Mouse (Mus musculus) layer of hippocampus, adult 8-10 months (tissue): ENCODE measurements around the gene Plxna3. TPM values are rescaled to one million over a fixed set of nuclear protein-coding genes. Genes with fewer than 3 reads are reported as not detected.

Experiments
- DNase-seq, 2 experiments: peaks; one replicate each; pipeline ENCODE4 v3.0.0; 2022; ENCODE audit warnings: low spot score in 2 of 2
- microRNA-seq, 2 experiments: library from miRNA; unstranded; fragments of <30 nt; microRNA quantifications; one replicate each; pipeline ENCODE4 v1.2.0; 2022
- total RNA-seq, 4 experiments: library from RNA; stranded (reverse); gene quantifications; 2 replicates each; pipeline ENCODE4 v1.2.4; 2022

Gene Plxna3
- total RNA-seq, 4 experiments from 2014 or later, result 30.0 to 38.9 (median 33.1) TPM

DNA sequence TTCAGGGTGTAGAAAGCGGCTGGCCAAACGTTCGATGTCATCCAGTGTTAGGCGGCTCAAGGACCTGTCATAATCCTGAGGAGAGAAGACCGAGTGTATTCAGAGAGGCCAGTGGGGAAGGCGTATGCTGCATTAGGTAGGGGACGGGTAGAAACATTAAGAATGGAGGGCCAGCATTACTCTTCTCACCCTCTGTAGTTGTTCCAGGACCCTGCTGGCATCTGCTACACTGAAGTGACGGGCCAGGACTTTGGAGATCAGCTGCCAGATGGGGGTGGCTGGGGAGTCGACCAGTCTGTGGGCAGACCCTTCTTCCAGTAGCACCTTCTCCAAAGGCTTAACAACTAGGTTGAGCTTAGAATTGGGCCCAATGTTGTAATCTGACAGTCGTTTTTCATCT is 38.6 kb downstream of the Plxna3 start:
- no peak for DNase-seq

GRCm38 (mm10) chrX:74368209-74368909 is 39.5 kb downstream of the Plxna3 start:
- peak in 1 of 2 experiments; percentile 39 for DNase-seq

DNA sequence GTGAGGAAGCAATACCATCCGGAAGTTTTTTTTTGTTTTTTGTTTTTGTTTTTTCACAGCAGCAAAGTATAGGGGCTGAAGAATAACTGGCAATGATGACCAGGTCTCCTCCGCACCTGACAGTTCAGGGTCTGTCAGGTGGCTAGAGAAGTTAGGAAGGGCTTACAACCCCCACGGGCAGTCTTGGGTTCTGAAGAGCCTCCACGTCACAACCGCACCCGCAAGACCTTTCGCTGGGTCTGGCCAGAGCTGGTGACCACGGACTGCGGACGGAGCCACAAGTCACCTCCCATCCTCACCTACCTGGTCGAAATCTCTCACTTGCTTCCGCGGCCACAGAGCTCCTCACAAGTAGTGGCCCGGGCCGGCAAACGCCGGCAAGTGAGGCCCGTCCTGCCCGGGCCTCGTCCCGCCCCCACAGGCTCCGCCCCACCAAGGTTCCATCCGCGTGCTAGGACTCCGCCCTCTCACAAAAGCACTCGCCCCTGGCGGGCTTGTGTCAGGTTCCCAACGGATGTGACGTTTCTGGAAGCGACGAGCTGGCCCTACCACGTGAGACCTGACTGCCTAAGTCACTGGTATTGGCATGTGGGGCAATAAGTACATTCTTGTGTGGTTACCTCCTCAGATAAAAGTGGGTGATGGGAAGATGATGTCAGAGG is 44.2 kb downstream of the Plxna3 start, which contains the start of the genes Ubl4a and Slc10a3:
Gene Ubl4a, minus strand, starts transcription at position 331 of the 662 bp plus-strand sequence.
Gene Slc10a3, minus strand, starts transcription at position 462 of the 662 bp plus-strand sequence.
- peak; percentile 69 to 82 for DNase-seq

- DNase-seq, result no peak
Observed at GRCm38 (mm10) chrX:74384451-74384850, 55.6 kb downstream of the Plxna3 start.

DNA sequence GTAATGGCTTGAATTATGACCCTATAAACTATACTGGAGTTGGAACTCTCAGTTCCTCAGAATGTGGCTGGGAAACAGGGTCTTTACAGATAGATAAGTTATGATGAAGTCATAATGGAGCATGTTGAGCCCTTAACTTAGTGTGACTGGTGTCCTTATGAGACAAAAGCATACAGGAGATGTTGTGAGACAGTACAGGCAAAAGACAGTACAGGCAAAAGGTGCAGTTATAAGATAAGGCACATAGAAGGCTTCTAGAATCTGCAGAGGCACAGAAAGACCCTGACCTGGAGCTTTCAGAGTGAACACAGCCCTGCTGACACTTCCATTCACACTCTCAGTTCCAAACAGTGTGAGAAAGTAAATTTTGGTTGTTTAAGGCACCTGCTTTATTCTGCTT is 59.3 kb downstream of the Plxna3 start:
- DNase-seq, result no peak

GRCm38 (mm10) chrX:74392535-74393443 is 63.9 kb downstream of the Plxna3 start, which contains the start of the genes Fam3a and Ikbkg:
TSS of gene Fam3a (minus strand) at chrX:74393272.
TSS of gene Ikbkg (plus strand) at chrX:74393290.
- peak; percentile 63 to 81 for DNase-seq

Small RNA genes lying within 50 kb of the gene (microRNA-seq; reads per million reads assigned to microRNA genes)
- gene Mir7092, result 0 reads per million in 2 experiments

Other genes with a start within 250 kb of the Plxna3 start
- under 1 TPM in 2 of 4 experiments, not detected in 2; 0.45 to 0.83 TPM for gene Opn1mw, start 201.6 kb upstream of the Plxna3 start, total RNA-seq
- gene Mecp2, start 193.7 kb upstream of the Plxna3 start, total RNA-seq, result 10 to 100 TPM; 85.8 to 96.1 (median 91.7) TPM
- gene Tex28, start 161.2 kb upstream of the Plxna3 start, total RNA-seq, result not detected
- gene Tktl1, start 151.8 kb upstream of the Plxna3 start, total RNA-seq, result under 1 TPM in 2 of 4 experiments, not detected in 2; 0.20 to 0.24 TPM
- gene Flna, start 79.2 kb upstream of the Plxna3 start, total RNA-seq, result 100 to 1,000 TPM in 1 of 4 experiments, 10 to 100 TPM in 3; 70.1 to 101 (median 86.8) TPM
- gene Emd, start 74.4 kb upstream of the Plxna3 start, total RNA-seq, result 10 to 100 TPM; 33.0 to 42.3 (median 35.6) TPM
- 100 to 1,000 TPM; 106 to 243 (median 166) TPM for gene Rpl10, start 58.3 kb upstream of the Plxna3 start, total RNA-seq
- 10 to 100 TPM; 64.2 to 86.3 (median 75.9) TPM for gene Taz, start 47.2 kb upstream of the Plxna3 start, total RNA-seq
- 1 to 10 TPM; 2.9 to 7.3 (median 5.2) TPM for gene Dnase1l1, start 46.7 kb upstream of the Plxna3 start, total RNA-seq
- 100 to 1,000 TPM; 325 to 354 (median 338) TPM for gene Atp6ap1, start 32.0 kb upstream of the Plxna3 start, total RNA-seq
- 100 to 1,000 TPM; 637 to 728 (median 671) TPM for gene Gdi1, start 24.1 kb upstream of the Plxna3 start, total RNA-seq
- 10 to 100 TPM; 28.7 to 39.4 (median 30.9) TPM for gene Fam50a, start 16.0 kb upstream of the Plxna3 start, total RNA-seq
- 10 to 100 TPM; 23.8 to 28.8 (median 26.8) TPM for gene Lage3, start 24.6 kb downstream of the Plxna3 start, total RNA-seq
- 10 to 100 TPM; 53.8 to 75.5 (median 62.2) TPM for gene Ubl4a, start 44.2 kb downstream of the Plxna3 start, total RNA-seq
- 1 to 10 TPM; 2.6 to 3.4 (median 2.9) TPM for gene Slc10a3, start 44.3 kb downstream of the Plxna3 start, total RNA-seq
- 10 to 100 TPM; 18.1 to 27.3 (median 21.7) TPM for gene Fam3a, start 64.2 kb downstream of the Plxna3 start, total RNA-seq
- 10 to 100 TPM; 46.2 to 56.7 (median 50.2) TPM for gene Ikbkg, start 64.2 kb downstream of the Plxna3 start, total RNA-seq
- 10 to 100 TPM; 28.2 to 36.7 (median 30.9) TPM for gene G6pdx, start 100.1 kb downstream of the Plxna3 start, total RNA-seq
- not detected for gene Gm6880, start 152.3 kb downstream of the Plxna3 start, total RNA-seq
- not detected for gene Olfr1326-ps1, start 245.8 kb downstream of the Plxna3 start, total RNA-seq